Mouse (Mus musculus) cerebellum, adult 11 months (tissue): Measurements from ENCODE around the gene Pdcd6ip.
"Not testable (repeated sequence)": the region's sequence is repeated elsewhere in the genome, so short reads cannot be mapped to it uniquely, and the experiment has no call there.

Source experiments
- DNase-seq: peaks from one replicate; pipeline ENCODE4 v3.0.0; 2022

The Pdcd6ip gene

DNA sequence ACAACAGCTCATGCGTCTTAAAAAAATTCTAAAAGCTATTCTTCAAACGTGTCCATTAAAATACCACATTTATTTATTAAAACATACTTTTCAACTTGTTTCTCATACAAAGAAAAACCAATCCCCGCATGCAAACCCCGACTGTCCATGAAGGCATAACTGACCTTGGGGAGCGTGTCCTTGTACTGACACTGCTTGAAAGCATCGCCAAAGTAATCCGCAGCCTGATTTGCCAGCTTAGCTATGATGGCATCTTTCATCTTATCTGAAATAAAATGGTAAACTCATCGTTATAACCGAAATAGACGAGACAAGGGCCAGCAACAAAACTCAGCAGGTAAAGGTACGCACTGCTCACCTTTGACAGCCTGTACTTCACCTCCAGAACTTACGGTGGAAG lies 20.6 kb downstream of the Pdcd6ip start:
- DNase-seq, result no peak

DNA sequence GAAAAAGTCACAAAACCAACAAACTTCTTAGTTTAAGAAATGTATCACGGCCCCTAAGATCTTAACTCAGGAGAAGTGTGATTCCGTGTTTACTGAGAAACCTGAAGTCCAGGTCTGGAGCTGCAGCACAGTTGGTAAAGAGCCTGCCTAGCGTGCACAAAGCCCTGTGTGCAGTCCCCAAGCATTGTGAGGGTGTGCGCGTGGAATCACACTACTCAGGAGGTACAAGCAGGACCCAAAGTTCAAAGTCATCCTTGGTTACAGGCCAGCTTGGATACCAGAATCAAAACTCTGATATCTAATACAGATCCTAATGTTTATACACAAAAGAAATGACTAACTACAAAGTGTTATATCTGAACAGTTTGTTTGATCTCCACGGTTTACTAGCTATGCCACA lies 34.3 kb downstream of the Pdcd6ip start:
- no peak for DNase-seq

DNA sequence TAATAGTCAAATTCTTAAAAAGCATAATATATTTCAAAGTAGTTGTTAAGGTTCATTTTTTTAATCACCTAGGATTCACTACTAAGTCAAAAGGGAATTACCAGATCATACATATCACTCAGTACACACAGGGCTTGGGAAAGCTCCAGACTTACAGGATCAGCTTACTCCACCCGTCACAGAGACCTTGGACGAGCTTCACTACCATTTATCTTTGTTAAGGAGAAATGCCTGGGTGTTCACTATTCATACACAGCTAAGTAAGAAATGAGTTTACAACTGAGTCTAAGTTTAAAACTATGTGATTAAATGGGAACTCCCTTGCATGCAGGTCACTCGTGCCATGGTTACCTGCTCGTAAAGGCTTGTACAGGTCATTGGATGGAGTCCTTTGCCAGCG lies 35.7 kb downstream of the Pdcd6ip start:
- DNase-seq, result no peak

DNA sequence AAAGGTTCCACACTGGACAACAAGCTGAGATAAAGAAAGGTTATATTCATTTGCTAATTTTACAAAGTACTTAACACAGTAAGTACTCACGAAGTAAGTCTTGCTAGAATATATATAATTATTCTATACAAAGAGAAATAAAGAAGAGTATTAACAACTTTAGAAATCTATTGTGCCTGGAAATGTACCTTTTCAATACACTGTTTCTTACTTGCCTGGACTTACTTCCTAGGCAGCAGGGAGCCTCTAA lies 37.3 kb downstream of the Pdcd6ip start:
- no peak for DNase-seq

DNA sequence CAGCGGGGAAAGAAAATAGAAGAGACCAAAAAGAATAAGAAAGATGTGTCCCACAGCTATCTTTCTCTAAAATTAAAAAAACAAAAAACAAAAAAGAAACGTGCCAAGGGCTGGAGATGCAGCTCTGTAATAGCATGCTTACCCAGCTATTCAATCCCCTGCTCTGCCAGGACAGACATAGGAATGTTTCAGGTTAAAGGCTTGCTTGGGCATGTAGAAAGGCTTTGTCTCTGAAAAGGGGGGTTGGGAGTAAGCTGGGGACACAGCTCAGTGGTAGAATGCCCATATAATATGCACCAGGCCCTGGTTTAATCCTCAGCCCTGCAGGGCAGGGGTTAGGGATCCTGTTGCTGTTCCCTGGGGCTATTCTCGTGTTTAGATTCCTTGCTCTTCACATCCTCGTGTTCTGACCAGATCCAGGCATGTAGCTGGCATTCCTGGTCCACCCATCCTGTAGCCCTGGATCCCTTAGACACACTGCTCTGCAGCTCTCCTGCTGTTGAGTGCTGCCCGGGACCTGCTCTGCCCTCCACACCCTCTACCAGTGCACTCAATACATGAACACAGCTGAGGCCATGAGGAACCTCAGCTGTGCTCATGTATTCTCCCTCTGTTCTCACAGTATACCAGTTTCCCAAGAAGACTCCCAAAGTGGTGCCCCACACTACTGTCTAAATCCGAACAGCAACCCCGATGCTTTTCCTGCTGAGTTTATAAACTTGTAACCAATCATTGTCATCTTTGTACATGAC lies 37.8 kb downstream of the Pdcd6ip start:
- no peak for DNase-seq

DNA sequence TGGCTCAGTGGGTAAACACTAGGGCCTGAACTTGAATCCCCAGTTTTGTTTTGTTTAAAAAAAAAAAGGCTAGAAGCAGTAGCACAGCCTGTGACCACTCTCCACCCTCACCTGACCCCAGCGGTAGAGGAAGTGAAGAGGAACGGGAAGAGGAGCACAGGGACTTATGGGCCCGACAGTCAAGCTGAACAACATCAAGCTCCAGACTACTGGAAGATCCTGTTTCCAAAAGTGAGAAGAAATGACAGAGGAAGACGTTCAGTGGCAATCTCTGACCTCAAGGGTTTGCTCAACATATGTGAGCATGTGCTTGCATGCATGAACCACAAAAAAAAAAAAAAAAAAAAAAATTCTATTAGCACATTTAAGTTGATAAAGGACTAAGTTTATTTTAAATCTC lies 44.6 kb downstream of the Pdcd6ip start:
- no peak for DNase-seq

DNA sequence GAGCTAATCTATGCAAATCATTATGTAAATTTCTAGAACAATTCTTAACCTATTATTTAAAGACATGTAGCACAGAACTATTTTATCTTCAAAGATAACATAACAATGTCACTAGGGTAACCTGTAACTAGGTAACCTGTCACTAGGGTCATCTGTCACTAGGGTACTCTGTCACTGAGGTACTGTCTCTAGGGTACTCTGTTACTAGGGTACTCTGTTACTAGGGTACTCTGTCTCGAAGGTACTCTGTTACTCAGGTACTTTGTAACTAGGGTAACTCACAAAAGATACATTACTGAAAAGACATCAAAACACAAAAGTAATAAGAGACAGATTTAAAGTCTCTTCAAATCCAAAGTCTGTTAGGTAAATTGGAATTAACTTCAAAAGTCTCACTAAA lies 50.2 kb downstream of the Pdcd6ip start:
- DNase-seq, result no peak

DNA sequence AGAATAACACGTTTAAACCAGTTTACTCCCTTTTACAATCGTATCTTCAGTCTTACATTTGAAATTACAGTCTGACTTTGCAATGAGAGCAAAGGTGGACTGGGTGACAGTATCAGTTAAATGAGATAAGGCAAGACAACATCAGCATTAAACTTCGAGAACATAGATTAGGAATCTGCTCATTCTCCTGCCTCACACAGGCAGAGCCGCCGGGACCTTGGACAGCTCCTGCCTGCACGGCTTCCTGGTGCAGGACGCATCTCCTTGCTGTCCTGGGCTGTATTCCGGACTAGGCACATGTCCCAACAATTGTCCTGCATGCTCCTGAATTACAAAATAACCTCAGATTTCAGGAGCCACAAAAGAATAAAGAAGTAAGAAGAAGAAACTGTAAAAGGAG lies 54.5 kb downstream of the Pdcd6ip start:
- no peak for DNase-seq

DNA sequence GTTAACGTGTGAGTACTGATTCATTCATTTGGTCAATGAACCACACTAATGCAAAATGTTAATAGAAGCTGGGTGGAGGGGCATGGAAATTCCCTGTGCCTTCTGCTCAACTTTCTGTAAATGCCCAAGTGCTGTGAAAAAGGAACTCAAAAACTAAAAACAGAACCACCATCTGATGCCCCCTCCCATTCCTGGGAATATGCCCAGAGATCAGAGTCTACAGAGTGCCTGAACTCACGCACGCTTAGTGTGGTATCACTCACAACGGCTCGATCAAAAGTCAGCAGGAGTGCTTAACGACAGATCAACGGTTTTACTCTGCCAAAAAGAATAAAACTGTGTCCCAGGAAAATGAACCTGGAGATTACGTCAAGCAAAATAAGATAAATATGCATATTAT lies 57.3 kb downstream of the Pdcd6ip start:
- no peak for DNase-seq

DNA sequence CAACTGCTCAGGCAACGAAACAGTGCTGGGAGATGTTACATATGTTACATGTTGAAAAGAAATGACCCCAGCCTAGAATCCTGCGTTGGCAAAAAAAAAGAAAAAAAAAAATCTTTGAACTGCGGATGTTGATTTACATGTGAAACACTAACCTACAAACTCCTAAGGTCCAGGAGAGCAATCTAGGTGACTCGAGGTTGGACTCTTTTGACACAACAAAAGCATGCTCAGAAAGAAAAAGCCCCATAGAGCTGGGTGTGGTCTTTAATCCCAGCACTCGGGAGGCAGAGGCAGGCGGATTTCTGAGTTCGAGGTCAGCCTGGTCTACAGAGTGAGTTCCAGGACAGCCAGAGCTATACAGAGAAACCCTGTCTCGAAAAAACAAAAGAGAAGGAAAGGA lies 58.8 kb downstream of the Pdcd6ip start:
- not testable (repeated sequence) for DNase-seq

DNA sequence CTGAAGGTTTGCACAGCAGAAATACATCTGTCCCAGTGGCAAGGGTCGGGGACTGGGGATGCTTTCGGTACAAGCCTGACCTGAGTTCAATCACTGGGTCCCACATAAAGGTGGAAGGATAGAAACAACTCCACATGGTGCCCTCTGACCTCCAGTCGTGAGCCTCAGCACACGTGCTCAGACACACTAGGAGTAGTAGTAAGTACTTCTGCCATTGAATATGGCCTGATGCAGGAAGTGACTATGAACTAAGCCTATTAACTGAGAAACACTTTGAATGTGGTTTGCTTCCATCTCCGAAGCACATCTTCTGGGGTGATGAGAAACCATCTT lies 62.3 kb downstream of the Pdcd6ip start:
- no peak for DNase-seq

DNA sequence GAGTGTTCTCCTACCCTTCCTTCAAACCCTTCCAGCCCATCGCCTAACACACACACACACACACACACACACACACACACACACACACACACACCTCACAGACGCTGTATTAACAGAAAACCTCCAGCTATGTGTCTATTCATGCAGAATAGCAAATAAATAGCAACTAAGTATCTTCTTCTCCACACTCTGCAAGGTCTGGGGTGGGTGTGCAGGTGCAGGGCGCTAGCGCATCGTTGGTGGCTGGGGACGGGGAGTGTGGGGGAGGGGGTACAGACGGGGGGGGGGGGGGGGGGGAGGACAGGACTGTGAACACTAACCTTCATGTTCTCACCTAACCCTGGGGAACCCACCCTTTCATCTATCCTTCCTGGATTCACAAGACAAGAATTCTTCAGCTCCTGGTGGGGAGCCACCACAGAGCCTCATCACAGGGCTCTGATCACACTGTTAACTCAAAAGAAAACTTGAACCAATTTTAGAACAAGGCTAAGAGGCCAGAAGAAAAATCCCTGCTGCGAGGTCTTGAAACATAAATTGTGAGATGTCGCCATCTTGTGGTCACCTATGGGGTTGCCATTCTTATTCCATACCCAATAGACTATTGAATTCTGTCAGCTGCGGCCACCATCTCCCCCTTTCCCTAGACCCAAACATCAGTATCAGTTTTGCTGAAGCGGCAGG lies 62.8 kb downstream of the Pdcd6ip start:
- DNase-seq, result peak; percentile 67

DNA sequence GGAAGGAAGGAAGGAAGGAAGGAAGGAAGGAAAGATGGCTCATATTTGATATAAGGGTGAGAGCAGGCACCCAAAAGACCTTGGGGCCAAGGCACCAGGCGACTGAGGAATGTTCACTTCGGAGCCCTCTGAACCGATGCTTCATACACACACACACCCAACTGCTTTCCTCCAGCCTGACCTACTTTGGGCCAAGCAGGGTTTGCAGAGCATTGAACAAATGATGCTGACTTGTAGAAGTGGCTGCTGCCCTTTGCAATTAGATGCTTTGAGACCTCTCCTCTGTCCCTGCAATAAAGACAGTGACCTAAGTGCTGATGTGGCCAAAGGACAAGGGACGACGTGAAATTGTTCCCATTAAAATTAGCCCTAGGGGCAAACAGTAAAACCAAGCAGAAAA lies 63.4 kb downstream of the Pdcd6ip start:
- DNase-seq, result peak; percentile 12

DNA sequence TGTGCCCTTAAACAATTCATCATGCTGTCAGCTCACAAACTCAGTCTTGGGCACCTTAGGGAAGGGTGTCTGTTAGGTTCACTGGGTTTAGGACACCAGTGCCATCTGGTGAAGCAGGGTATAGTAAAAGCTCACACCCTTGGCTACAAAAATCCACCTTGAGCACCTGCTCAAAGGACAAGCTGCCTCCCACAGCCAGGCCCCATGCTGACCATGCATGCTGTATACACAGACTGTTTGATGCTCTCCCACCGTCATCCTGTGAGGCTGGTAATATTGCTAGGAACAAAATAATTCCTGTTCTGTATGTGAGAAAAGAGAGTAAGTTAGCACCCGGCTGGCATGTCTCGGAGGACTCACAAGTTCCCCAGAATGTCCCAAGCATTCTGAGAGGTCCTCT lies 64.0 kb downstream of the Pdcd6ip start:
- peak; percentile 59 for DNase-seq

DNA sequence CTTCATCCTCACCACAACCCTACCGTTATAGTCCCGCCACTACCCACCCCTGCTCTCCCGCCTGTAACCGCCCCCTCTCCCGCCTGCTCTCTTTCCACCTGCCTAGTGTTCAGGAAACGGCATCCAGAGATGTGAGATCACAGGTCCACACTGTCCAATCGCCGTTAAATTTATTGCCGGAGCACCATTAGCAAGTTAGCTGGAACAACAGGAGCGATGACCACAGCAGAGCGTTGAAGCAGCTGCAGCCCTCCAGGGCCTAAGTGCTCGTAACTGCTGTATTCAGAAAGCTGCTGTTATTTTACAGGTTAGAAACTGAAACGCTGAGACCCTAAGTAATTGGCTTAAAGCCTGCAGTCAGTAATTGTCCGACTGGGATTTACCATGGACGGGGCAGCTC lies 64.4 kb downstream of the Pdcd6ip start:
- no peak for DNase-seq

DNA sequence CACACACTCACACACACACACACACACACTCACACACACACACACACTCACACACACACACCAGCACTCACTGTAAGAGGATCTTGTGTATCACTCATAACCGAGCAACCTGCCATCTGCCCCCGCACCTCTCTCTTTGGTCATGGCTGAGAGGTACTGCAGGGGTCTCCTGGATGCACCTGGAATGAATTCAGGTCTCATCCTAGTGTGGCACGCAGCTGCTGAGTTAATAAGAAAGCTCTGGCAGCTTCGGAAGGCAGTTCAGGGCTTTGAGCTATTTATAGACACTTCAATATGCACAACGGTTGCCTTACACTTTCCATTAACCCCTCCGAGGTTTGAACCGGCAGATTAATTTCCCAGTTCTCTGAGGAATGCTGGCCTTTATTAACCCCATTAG lies 73.1 kb downstream of the Pdcd6ip start:
- no peak for DNase-seq

DNA sequence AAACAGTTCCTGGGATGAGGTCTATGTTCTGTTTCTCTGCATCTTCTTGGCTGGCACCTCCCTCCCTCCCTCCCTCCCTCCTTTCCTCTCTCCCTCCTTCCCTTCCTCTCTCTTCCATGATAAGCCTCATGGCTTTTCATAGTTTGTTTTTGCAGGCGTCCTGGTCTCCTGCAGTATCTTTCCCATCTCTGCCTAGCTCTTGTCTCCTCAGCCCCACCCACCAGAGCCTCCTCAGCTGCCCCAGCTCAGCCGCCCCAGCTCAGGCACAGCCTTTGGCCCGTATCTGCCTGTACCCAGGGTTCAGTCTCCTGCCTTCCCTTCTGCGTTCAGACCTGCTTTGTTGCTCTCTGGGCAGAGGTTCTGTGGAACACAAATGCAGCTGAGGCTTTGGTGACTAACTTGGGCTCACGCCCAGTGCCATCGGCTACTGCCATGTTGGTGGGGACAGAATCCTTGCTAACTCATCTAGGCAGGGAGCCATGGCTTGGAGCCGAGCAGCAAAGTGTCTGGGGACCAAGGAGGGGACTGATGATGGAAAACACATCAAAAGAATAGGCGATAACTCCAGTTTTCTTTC lies 74.8 kb downstream of the Pdcd6ip start:
- DNase-seq, result no peak

DNA sequence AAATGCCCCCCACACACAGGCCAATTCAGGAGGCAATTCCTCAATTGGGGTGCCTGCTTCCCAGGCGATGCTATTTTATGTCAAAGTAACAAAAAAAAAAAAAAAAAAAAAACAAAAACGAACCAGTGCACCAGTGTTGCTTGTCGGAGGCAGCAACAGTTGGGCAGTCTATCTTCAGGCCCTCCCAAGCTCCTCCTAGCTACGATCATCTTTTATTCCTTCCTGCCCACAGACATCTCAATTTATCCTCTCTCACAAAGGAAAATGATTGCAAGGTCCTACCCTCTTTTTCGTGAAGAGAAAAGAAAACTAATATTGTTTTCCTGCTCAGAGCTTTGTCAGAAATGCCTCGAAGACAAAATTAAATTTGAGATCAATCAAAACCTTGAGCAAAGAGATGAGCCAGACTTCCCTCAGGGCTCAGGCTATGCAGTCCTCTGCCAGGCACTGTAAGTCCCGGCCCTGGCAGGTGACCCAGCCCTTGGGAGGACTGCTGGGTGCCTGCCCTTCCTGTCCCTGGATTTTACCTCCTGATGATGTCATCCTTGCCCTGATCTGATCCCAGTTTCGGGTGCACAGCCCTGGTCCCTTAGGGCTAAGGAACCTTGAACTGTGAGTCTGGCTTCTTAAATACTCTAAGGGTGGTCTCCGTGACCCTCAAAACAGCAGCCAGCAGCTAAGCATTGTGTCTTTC lies 75.6 kb downstream of the Pdcd6ip start:
- no peak for DNase-seq

DNA sequence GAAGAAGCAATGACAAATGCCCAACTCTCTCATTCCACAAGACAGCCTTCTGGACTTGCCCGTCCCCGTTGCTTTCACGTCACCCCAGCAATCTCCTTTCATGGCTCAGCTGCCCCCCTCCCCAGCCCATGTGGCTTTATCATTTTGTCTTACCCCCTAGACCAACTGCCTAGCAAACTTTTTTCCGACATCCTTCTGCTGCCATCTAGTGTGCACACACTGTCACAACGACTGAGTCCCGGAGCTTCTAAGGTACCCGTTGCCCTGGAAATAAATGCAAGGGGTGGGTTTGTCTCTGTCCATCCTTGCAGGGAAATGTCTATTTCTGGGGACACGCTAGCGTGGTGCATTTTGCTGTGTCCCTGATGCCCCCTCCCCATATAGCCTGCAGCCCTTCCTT lies 78.4 kb downstream of the Pdcd6ip start:
- DNase-seq, result peak; percentile 36

DNA sequence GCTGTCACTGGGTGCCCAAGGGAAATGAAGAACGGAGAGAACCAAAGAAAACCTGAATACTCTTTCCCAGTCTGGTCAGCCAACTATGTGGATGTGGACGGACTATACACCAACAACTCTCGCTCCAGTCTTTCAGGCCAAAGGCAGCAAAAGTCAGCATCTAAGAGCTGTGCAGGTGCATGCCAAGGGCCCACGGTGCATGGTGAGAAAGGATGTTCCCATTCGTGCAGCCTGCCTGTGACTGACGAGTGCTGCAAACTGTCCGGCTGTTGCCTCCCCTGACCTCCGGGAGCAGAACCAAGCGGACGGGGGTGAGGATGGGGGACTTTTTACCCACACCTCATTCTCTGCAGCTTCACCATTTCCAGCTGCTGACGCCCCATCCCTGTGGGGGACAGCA lies 78.9 kb downstream of the Pdcd6ip start:
- no peak for DNase-seq

DNA sequence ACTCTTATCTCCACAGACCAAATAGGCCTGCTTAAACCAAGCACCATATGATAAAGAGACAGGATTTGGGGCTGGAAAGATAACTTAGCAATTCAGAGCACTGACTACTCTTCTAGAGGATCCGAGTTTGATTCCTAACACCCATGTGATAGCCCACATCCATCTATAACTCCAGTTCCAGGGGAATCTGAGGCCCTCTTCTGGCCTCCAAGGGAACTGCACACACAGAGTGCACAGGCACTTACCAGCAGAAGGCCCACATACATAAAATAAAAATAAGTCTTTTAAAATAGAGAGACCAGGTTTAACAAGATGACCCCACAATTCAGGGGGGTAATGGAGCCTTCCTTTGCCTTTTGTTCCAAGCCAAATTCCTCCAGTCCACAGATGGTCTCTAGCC lies 79.3 kb downstream of the Pdcd6ip start:
- DNase-seq, result no peak

DNA sequence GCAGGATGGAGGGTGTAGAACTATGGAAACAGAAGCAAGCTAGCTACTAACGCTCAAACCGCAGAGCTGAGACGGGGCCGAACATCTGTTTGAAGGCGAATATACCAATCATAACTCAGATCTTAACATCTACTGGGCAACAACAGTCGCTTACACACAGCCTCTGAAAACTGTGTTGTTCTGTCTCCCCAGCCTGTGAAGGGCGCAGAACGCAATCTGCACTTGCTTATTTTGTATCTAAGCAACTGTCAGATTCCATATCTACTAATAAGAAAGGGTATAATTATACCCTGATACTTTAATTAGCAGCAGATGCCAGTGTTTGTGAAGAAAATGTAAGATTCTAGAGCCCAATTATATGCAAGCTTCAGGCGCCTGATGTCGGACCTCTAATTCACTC lies 81.3 kb downstream of the Pdcd6ip start:
- no peak for DNase-seq

DNA sequence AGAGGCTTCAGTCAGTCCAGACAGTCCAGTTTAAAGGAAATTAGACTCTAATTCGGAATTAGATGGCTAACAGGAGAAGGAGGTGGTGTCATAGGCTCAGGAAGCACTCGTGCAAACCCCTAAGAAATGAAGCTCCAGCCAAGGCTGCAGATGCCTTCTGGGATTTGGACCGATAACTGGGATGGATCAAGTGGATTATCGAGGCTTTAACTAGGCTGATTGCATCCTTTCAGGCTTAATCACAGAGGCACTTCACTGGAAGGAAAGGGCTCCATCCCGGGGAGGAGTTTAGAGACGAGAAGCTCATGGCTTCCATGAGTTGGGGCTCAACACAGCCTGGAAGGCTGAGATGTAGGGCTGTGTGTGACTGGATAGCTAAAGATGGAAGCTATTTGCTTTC lies 84.0 kb downstream of the Pdcd6ip start:
- no peak for DNase-seq

DNA sequence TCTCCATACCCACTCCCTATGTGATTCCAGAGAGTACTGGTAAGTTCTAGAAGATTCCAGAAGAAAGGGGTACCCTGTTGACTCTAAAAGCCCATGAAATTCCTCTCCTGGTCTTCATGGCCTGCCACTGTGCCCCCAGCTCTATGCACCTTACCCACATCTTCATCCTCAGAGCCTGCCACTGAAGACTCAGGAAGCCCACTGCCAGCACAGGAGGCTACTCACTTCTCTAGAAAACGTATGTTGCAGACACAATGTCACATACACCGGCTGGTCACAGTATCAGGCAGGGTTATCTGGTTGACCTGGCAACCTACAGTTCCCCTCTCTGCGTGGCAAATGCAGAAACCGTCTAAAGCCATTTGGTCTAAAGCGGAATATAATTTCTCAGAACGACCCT lies 91.0 kb downstream of the Pdcd6ip start:
- DNase-seq, result no peak
